Mouse (Mus musculus): ENCODE measurements around the gene Tmem145.
"Not testable (repeated sequence)": the region's sequence is repeated elsewhere in the genome, so short reads cannot be mapped to it uniquely, and the experiment has no call there.

DNA sequence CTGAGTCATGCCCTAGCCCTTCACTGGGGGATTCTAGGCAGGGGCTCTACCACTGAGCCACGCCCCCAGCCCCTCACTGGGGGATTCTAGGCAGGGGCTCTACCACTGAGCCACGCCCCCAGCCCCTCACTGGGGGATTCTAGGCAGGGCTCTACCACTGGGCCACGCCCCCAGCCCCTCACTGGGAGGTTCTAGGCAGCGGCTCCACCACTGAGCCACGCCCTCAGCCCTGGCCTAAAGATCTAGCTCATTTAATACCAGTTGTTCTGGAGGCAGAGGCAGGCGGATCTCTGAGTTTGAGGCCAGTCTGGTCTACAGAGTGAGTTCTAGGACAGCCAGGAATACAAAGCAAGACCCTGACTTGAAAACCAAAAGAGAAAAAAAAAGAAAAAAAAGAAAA is 19.5 kb downstream of the Tmem145 start:
- TF ChIP-seq CTCF, EP300 (IDR thresholded peaks at IDR 0.05; ENCODE audit: low read depth): not testable (repeated sequence)

Measured in heart, postnatal 0 days (tissue).